Mouse (Mus musculus): ENCODE data around the gene Eif2s3y. TPM values are rescaled to one million over a fixed set of nuclear protein-coding genes. Genes with fewer than 3 reads are reported as not detected.

Eif2s3y gene
- 0.78 and 1.2 TPM in 2 replicates for polyA plus RNA-seq (2012; rRNA removed)

DNA sequence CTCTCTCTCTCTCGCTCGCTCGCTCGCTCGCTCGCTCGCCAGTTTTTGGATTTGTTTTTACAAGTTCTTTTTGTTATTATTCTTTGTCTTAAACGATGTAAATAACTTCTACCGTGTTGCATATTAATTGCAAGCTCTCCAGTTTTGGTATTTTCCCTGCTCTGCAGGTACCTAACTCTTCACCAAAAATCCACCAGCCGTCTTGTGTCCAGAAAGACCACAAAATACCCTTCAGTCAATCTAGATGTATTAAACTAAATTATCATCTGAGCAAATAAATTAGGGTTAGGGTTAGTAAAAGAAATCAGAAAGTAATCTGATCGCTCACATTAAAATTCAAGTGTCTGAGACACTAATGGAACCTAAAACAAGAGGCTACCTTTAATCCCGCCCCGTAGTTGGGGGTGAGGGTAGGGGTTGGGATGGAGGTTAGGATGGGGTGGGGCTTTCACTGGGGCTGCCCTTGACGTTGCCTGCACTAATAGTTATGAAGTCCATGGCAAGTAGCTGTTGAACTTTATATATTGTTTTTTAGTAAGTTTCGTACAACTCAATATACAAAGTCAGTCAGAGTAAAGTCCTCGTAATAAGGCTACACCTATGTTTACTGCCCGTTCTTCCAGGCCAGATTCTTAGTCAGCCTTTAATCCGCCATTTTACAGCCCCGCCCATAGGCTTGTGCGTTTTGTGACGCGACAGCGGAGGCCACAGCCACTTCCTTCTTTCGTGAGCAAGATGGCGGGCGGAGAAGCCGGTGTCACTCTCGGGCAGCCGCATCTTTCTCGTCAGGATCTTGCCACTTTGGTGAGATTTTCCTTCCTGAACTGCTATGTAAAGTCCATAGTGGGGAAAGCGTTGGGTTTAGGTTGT lies at the start of gene Eif2s3y:
Gene Eif2s3y (plus strand): TSS at position 662 of the 870 bp plus-strand sequence.

Other genes with a start within 250 kb of the Eif2s3y start
- gene Zfy1, start 213.1 kb upstream of the Eif2s3y start, polyA plus RNA-seq (2012; rRNA removed): not detected in 2 replicates
- gene Uba1y, start 191.9 kb upstream of the Eif2s3y start, polyA plus RNA-seq (2012; rRNA removed): not detected in 2 replicates
- gene Kdm5d, start 112.8 kb upstream of the Eif2s3y start, polyA plus RNA-seq (2012; rRNA removed): 0.87 and 2.1 TPM in 2 replicates
- 0.24 and 0.34 TPM in 2 replicates for gene Uty, start 235.2 kb downstream of the Eif2s3y start, polyA plus RNA-seq (2012; rRNA removed)

Data from stomach, adult 2 months (tissue).